Mouse (Mus musculus) heart, embryonic 12.5 days (tissue): Measurements from ENCODE around the gene Sema7a. TPM values are rescaled to one million over a fixed set of nuclear protein-coding genes. Genes with fewer than 3 reads are reported as not detected.

Source experiments
- ATAC-seq: fragments of 200-750 bp; cut with Nextera tagmentation; 2 replicates; pipeline ENCODE4 v1.8.0; 2017; ENCODE audit warnings: moderate TSS enrichment, moderate library complexity; ENCODE audit not compliant: insufficient number of reproducible peaks, low FRiP score
- H3K27ac ChIP-seq: fragments of 300-500 bp; sonication (generic); 2 replicates; pipeline ENCODE4 v1.5.1; 2016; ENCODE audit warnings: mild to moderate bottlenecking, moderate library complexity; ENCODE audit not compliant: poor library complexity, severe bottlenecking
- H3K27me3 ChIP-seq: fragments of 300-500 bp; sonication (generic); replicated peaks from 2 replicates; pipeline ENCODE4 v1.6.1; 2016; ENCODE audit warnings: mild to moderate bottlenecking, moderate library complexity
- H3K36me3 ChIP-seq: fragments of 300-500 bp; sonication (generic); 2 replicates; pipeline ENCODE4 v1.6.1; 2016; ENCODE audit warnings: mild to moderate bottlenecking, moderate library complexity
- H3K4me1 ChIP-seq: fragments of 300-500 bp; sonication (generic); replicated peaks from 2 replicates; pipeline ENCODE4 v1.6.1; 2016; ENCODE audit warnings: mild to moderate bottlenecking
- H3K4me2 ChIP-seq: fragments of 300-500 bp; sonication (generic); 2 replicates; pipeline ENCODE4 v1.6.1; 2016; ENCODE audit warnings: mild to moderate bottlenecking, moderate library complexity
- H3K4me3 ChIP-seq: fragments of 300-500 bp; sonication (generic); 2 replicates; pipeline ENCODE4 v1.5.1; 2016; ENCODE audit warnings: mild to moderate bottlenecking
- H3K9ac ChIP-seq: fragments of 300-500 bp; sonication (generic); 2 replicates; pipeline ENCODE4 v1.6.1; 2016; ENCODE audit warnings: mild to moderate bottlenecking, moderate library complexity
- H3K9me3 ChIP-seq: fragments of 300-500 bp; sonication (generic); replicated peaks from 2 replicates; pipeline ENCODE4 v1.6.1; 2016; ENCODE audit warnings: mild to moderate bottlenecking, moderate library complexity
- WGBS: fragments of 180-500 bp; shearing (Covaris S2); methylation state at CpG from one replicate; pipeline ENCODE4 v1.1.7; 2016; 5-methylcytosine and 5-hydroxymethylcytosine counted together
- polyA plus RNA-seq: library from polyadenylated mRNA; unstranded; fragments of >200 nt; fragmentation: Nextera tagmentation; extraction: Ambion mirVana; gene quantifications from 2 replicates; pipeline ENCODE4 v1.2.1, GENCODE M21; 2016

Sema7a gene
- polyA plus RNA-seq, 1 experiment from 2014 or later: 0.14 TPM

DNA sequence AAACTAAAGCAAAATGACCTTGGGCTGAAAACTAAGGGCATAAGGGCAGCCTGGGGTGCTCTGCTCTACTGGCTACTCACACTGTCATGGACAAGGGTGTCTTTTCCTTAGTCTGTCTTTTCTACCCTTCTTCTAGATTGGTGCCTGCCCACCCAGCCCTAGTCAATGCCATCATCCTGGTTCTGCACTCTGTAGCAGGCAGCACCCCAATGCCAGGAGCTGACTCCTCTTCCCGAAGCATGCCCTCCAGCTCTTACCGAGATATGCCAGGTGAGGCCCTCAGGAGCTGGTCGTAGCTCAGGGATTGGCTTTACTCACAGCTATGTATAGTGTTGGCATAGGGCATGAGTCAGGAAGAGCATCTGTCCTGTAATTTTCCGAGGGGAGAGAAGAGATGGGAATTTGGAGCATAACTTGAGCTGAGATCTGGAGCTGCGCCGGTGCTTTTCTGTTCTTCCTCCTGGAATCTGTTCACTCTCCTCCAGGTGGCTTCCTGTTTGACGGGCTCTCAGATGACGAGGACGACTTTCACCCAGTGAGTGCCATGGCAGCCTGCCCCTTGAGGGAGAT, 18.3 kb upstream of the Sema7a start:
- H3K27ac ChIP-seq: no peak overlapping the region
- no peaks in the 10 kb centered on the region for H3K9me3 ChIP-seq
- peaks cover 78% of the 10 kb centered on the region for H3K36me3 ChIP-seq
- 91% methylated on average over 9 of the region's 9 CpGs for WGBS
- no peak overlapping the region for H3K4me3 ChIP-seq
- no peak overlapping the region for H3K9ac ChIP-seq
- no peak overlapping the region for H3K4me2 ChIP-seq
- ATAC-seq: no peak
- H3K4me1 ChIP-seq: no peaks in the 10 kb centered on the region
- H3K27me3 ChIP-seq: no peaks in the 10 kb centered on the region

DNA sequence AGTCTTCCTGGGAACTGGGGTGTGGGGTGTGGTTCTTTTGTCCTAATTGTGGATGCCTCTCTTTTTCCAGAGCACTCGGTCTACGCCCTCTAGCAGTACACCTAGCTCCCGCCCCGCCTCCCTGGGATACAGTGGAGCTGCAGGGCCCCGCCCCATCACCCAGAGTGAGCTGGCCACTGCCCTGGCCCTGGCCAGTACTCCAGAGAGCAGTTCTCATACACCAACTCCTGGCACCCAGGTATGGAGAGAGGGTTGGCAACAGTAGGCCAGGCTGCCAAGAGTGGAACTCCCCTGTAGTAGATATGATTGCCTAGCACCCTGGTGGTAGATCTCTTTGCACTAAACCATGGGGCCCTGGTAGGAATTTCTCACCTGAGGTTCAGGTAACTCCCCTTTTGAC, 17.5 kb upstream of the Sema7a start:
- Histone ChIP-seq H3K27ac (no peak overlapping the region), H3K4me1 (no peaks in the 10 kb centered on the region), H3K9me3 (no peaks in the 10 kb centered on the region), H3K9ac (no peak overlapping the region), H3K4me2 (no peak overlapping the region), H3K4me3 (no peak overlapping the region), H3K36me3 (peaks cover 85% of the 10 kb centered on the region), H3K27me3 (no peaks in the 10 kb centered on the region)
- ATAC-seq: no peak
- 93% methylated on average over 5 of the region's 5 CpGs for WGBS

DNA sequence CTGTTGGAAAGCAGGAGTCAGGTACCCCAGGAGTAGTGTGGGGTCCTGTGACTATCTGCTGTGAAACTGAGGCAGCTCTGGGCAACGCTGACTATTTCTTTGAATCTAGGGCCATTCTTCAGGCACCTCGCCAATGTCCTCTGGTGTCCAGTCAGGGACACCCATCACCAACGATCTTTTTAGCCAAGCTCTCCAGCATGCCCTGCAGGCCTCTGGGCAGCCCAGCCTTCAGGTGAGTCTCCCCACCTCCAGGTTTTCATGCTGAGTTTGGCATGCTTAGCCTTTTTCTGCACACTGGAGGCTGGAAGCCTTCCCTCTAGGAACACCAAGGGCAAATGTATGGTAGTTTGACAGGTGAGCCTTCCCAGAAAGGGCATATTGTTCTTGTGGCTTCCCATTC, 16.9 kb upstream of the Sema7a start:
- Histone ChIP-seq H3K4me1 (no peaks in the 10 kb centered on the region), H3K4me2 (no peak overlapping the region), H3K4me3 (no peak overlapping the region), H3K27ac (no peak overlapping the region), H3K36me3 (peaks cover 84% of the 10 kb centered on the region), H3K9ac (no peak overlapping the region), H3K9me3 (no peaks in the 10 kb centered on the region), H3K27me3 (no peaks in the 10 kb centered on the region)
- 84% methylated on average over 3 of the region's 3 CpGs for WGBS
- no peak for ATAC-seq

DNA sequence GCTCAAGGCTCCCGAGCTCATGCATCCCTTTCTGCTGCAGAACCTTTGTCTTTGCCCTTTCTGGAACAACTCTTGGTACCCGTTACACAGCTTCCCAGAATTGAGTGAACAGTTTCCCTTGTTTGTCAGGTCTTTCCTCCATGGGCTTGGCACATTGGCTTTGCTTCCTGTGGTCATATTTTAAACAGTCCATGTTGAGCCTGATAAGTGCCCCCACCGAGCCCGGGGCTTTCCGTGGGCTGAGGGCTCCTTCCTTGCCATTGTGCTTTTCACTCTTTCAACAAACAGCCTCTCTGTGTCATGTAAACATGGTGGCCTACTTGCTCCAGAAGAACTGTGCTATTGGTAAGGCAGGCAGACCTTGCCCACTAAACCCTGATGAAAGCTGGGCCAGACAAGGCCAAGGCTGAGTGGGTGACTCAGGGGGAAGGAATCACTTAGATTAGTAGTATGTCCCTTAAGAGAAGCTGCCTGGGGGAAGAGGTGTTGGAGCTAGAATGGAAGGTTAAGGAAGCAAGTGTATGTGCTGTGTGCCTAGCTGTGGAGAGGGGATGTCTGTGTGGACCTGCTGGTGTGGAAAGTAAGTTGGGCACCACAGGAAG, 8.6 kb upstream of the Sema7a start:
- H3K36me3 ChIP-seq: peaks cover 42% of the 10 kb centered on the region
- no peak overlapping the region for H3K4me2 ChIP-seq
- no peak overlapping the region for H3K27ac ChIP-seq
- ATAC-seq: no peak
- no peaks in the 10 kb centered on the region for H3K9me3 ChIP-seq
- no peaks in the 10 kb centered on the region for H3K27me3 ChIP-seq
- H3K4me3 ChIP-seq: no peak overlapping the region
- no peak overlapping the region for H3K9ac ChIP-seq
- 67% methylated on average over 5 of the region's 5 CpGs for WGBS
- H3K4me1 ChIP-seq: 0 out of 2 replicates have a peak, but pooled peaks cover 4% of the 10 kb centered on the region

DNA sequence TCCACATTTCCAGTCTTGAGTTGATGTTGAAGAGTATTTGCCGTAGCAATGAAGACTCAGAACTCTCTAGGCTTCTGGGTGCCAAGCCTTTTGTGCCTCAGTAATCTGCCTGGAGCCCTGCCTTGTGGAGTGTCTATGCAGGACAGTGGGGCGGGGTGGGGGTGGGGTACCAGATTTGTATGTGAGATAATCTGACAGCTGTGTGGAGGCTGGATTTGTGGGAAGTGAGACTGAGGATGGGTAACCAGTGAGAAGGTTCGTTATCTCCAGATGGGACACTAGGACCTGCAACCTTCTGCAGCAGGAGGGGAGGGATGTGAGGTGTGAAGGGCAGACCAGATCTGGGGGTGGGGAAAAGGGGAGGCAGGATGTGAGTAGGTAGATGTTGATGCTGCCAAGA, 7.7 kb upstream of the Sema7a start:
- Histone ChIP-seq H3K27me3 (no peaks in the 10 kb centered on the region), H3K9ac (no peak overlapping the region), H3K4me1 (0 out of 2 replicates have a peak, but pooled peaks cover 4% of the 10 kb centered on the region), H3K4me3 (no peak overlapping the region), H3K9me3 (no peaks in the 10 kb centered on the region), H3K27ac (no peak overlapping the region), H3K36me3 (peaks cover 34% of the 10 kb centered on the region), H3K4me2 (no peak overlapping the region)
- 57% methylated on average over 3 of the region's 3 CpGs for WGBS
- ATAC-seq: no peak

DNA sequence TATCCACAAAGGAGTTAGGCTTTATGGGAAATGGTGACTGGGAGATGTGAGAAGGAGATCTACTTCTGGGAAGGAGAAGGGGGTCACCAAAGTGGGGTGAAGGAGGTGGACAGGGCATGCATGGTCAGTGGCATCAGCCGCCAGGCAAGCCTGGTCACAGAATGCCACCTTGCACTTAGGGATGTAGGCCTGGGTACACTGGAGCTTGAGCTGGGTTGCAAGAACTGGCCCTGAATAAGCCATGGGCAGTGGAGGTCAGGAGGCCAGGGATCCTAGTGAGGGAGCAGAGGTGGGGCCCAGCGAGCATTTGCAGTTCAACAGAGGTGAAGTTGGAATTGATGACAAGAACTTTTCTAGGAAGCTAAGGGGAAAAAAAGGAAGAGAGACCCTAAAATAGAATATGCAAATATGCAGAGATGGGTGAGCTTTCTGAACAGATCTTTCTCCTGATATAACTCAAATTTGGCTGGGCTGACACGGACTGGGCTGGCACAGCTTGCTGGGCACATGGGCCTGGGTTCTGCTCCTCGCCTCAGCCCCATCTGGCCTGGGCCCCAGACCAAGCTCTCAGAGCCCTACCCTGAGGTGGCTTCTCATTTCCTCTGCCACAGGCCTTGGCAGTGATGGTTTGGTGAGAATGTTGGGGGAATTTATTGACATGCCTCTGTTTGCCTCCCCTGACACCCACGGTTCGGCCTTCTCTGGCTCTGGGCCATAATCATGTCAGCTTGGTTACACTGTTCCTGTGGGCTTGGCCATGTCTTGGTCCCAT, 6.9 kb upstream of the Sema7a start:
- Histone ChIP-seq H3K4me1 (0 out of 2 replicates have a peak, but pooled peaks cover 4% of the 10 kb centered on the region), H3K9me3 (no peaks in the 10 kb centered on the region), H3K36me3 (peaks cover 28% of the 10 kb centered on the region), H3K4me2 (no peak overlapping the region), H3K27me3 (0 out of 2 replicates have a peak, but pooled peaks cover 4% of the 10 kb centered on the region), H3K27ac (no peak overlapping the region), H3K4me3 (no peak overlapping the region), H3K9ac (no peak overlapping the region)
- ATAC-seq: no peak
- 71% methylated on average over 6 of the region's 6 CpGs for WGBS

DNA sequence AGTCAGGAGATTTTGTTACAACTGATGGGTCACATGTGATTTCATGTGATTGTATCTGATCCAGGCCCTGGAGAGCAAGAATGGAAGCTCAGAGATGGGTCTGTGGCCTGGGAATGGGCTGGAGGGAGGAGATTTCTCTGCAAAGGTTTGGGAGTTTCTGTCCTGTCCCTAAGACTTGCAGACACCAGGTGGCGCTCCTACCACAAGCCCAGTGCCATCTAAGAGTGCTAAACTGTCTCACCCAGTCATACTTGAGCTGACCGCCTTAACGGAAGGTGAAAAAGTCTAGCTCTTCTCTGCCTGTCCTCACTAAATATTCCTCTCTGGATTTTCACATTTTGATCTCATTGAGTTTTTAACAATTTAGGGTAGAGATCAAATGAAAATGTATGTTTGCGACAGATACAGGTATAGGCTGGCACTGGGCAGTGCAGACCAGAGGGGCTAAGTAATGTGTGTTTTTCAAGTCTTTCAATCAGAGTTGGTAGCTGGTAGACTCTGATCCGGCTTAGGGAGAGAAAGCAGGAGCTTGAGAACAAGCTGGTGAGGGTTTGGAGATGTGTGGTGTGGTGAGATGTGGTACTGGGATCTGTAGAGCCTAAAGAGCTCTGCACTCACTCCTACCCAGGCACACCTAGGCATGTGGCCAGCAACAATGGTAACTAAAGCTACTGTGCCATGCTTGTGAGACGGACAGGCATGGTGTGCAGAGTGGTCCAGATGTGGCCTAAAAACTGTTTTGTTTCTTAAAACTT, 4.1 kb upstream of the Sema7a start:
- no peak overlapping the region for H3K4me2 ChIP-seq
- H3K27ac ChIP-seq: no peak overlapping the region
- H3K4me3 ChIP-seq: no peak overlapping the region
- ATAC-seq: no peak
- H3K9me3 ChIP-seq: no peaks in the 10 kb centered on the region
- peaks cover 11% of the 10 kb centered on the region; the same call in 1 of the 2 replicates for H3K4me1 ChIP-seq
- no peak overlapping the region for H3K9ac ChIP-seq
- 33% methylated on average over 6 of the region's 6 CpGs for WGBS
- peaks cover 30% of the 10 kb centered on the region for H3K27me3 ChIP-seq
- no peaks in the 10 kb centered on the region for H3K36me3 ChIP-seq

DNA sequence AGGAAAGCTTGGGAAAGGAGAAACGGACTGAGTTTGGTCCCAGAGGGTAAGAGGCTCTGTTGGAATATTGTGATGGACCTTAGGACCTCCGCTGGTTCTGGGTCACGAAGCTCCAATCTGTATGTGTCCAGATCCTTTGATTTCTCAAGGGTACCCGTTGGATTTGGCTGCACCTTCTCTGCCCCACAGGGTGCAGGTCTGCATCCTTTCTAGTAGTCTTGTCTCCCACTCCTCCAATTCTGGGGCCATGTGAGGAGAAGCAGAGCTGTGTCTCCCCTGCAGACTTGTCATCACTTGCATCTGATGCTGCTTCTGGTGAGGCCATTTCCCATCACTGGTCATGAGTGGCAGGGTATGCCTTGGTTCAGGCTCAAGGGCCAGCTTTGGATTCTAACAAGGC, 2.7 kb upstream of the Sema7a start:
- no peaks in the 10 kb centered on the region for H3K36me3 ChIP-seq
- no peaks in the 10 kb centered on the region for H3K9me3 ChIP-seq
- no peak overlapping the region for H3K4me2 ChIP-seq
- no peak overlapping the region for H3K27ac ChIP-seq
- H3K9ac ChIP-seq: no peak overlapping the region
- H3K4me3 ChIP-seq: no peak overlapping the region
- ATAC-seq: no peak
- H3K27me3 ChIP-seq: peaks cover 43% of the 10 kb centered on the region
- 86% methylated on average over 4 of the region's 4 CpGs for WGBS
- peaks cover 13% of the 10 kb centered on the region for H3K4me1 ChIP-seq

DNA sequence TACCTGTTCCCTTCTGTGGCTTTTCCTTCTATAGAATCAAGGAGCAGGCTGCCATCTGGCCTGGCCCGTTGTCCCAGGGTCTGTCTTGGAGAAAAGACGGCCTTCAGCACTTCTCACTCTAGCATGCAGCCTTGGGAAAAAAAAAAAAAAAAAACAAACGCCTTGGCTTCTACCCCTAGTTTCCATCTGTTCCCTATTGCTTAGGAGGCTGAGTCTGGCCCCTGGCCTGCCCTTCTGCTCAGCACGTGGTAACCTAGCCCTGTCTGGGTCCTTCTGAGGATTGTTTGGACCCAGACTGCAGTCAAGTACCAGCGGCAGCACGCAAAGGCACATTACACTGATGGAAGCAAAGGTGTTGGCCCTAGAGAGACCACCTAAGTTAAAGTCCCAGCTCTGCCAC, 2.3 kb upstream of the Sema7a start:
- H3K4me1 ChIP-seq: peaks cover 13% of the 10 kb centered on the region
- no peaks in the 10 kb centered on the region for H3K36me3 ChIP-seq
- no peak overlapping the region for H3K27ac ChIP-seq
- H3K9me3 ChIP-seq: no peaks in the 10 kb centered on the region
- H3K9ac ChIP-seq: no peak overlapping the region
- 60% methylated on average over 6 of the region's 6 CpGs for WGBS
- H3K4me3 ChIP-seq: no peak overlapping the region
- H3K4me2 ChIP-seq: no peak overlapping the region
- H3K27me3 ChIP-seq: peaks cover 48% of the 10 kb centered on the region
- no peak for ATAC-seq

DNA sequence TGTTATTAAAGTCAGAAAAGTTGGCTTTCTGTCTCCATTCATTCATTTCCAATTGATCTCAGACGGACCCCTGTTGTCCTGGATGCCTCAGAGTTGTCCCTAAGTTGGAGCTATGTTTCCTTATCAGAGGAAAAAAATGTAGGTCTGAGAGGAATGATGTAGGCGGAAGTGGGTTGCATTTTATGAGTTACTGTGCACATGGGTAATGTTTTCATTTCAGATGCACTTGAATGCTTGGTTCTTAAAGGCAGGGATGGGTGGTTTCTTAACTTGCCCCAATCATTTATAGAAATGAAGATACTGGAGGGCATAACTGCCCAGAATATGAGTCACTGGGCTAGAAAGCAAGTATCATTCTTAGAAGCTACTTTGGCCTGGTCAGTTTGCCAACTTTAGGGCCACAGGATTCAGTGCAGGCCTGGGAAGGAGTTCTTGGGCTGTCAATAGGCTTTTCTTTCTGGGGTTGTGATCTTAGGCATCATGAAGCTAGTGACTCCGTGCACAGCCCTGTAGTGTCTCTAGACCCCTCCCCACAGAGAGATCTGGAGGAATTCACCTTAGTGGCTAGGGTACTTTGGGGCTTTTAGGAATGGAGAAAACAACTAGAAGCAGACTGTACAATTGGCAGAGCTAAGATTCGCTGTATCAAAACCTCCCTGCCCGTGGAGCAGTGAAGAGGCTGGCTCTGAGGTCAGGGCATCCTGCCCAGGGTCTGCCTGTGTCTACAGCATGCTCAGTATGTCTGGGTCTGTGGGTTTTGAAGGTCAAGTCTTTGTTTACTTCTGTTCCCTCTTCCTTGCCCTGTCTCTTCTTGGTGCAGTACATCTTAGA, 1.5 kb upstream of the Sema7a start:
- Histone ChIP-seq H3K27me3 (peaks cover 56% of the 10 kb centered on the region), H3K9ac (no peak overlapping the region), H3K36me3 (no peaks in the 10 kb centered on the region), H3K9me3 (no peaks in the 10 kb centered on the region), H3K4me2 (no peak overlapping the region), H3K4me1 (peaks cover 13% of the 10 kb centered on the region), H3K4me3 (no peak overlapping the region), H3K27ac (no peak overlapping the region)
- ATAC-seq: no peak
- 64% methylated on average over 5 of the region's 5 CpGs for WGBS
